Mouse (Mus musculus) fat pad, adult 2 months (tissue): ENCODE measurements around the gene 1190002N15Rik.

Experiments used
- DNase-seq: peaks from one replicate; pipeline ENCODE4 v3.0.0-alpha.2; 2011; ENCODE audit warnings: low read depth, low spot score; ENCODE audit errors: extremely low read depth

The 1190002N15Rik gene

DNA sequence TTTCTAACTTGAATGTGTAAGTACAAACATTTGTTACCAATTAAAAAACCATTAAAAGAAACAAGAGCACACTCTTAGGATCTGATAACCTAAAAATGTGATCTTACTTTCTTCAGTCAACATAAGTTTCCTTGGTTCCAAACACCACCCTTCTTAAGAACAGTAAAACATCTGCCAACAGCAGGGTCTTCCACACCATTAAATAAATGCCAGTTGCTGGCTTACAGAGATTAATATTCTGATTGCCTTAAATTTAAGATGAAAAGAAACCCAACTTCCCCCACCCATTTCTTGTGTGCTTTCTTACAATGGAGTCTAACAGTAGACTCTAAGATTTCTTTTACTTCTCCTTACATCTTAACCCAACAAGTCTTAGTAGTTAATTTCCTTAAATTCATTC lies 7.9 kb downstream of the 1190002N15Rik start:
- no peak for DNase-seq

DNA sequence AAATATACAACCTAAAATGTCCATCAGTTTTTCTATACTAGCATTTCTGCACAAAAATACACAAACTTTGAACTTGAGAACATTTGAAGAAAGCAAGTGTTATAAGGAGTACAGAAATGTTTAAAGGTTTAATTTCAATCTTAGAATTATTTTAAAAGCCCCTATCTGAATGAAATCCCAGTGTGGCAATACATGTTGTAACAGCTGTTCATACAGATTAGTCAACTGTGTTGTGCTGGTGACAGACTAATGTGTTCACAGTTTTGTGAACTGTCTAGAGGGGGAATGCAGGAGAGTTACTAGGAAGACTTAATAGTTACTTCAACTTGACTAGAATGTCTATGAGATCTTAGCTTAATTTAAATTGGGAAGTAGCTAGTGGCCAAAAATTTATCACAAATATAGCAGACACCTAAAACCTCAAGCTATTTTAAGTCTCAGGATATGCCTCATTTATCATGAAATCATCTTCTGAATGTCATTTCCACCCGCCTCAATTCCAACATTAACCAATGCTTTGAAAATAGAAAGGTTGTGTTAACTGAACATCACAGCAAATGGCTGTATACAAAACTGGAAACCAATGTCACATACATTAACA lies 8.6 kb downstream of the 1190002N15Rik start:
- DNase-seq = no peak

DNA sequence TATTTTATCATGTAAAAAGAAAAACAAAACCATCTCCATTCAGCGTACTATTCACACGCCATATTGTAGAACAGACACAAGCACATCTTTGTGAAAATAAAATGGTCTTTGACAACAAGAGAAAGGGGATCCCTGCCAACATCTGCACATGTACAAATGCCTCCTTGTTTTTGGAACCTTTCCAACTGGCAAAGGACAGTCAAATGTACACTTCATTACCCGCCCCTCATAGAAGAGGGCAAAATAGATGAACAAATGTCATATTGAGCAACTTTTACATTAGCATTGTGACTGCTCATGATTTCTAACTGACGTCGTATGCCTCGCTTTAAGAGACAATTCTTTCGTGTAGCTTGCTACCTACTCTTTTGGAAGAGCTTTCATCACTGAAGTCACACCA lies 11.4 kb downstream of the 1190002N15Rik start:
- no peak for DNase-seq

DNA sequence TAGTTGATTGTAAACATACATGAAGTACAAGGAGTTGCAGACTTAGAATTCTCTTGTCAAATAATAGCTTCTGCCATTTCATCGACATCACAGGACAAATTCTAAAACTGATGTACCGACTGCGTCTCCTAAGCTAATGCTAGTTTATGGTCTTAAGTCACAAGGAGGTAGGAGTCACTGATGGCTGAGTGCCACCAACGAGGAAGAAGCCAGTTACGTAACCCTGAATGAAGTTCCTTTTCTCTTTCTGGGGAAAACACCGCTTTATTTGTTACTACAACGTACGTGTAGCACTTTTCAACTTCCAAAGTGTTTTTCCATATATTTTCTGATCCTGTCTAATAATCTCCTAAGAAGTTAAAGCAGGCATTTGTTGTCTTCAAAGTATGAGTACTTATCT lies 25.6 kb downstream of the 1190002N15Rik start:
- no peak for DNase-seq

- no peak for DNase-seq
These were observed 26.7 kb downstream of the 1190002N15Rik start for GRCm38 (mm10) chr9:94511139-94511538.

DNA sequence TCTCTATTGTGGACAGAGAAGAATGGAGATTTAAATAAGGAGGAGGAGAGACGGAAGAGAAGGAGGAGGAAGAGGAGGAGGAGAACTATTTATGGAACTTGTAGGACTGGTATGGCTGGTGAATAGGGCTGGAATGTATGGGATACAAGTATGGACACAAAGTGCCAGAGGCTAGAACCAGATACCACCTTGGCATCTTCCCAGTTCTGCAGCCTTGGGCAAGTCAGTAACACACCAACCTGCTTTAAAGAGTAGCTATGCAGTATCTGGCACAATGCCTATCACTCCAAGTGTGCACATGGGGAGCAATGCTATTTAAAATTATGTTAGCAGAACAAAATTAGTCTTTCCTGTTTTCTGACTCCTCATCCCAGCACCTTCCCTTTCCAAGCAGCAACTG lies 30.9 kb downstream of the 1190002N15Rik start:
- no peak for DNase-seq

DNA sequence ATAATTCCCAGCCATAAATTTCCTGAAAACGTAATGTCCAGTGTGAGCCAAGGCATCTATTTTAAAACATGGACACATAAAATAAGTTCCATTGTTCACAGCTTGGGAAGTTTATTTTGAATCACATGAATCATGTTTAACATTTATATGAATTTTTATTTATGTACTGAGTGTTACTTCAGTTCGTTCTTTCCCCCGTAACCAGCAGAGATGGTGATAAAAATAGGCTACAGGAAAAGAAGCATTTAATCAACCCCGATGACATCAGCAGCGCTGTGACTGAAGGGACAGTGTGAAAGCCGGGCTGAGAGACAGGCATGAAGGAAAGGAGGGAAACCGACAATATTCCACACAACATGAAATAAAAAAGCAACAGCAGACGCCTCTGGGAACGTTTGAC lies 46.4 kb downstream of the 1190002N15Rik start:
- no peak for DNase-seq

DNA sequence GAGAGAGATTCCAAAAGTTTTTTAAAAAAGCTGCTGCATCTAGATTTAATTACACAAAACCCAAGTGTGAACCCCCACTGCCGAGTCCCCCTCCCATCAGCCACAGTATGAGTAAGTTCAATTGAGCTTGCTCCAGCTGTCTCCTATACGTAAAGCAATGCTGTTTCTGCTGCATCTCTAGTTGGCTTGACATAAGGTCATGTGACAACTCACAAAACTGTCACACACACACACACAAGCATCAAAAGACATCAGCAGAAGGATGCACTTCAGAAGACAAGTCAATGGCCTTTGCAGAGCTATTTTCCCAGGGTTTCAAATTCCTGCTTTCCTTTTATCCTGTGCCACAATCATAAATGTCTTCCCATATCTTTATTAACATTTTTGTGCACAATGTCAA lies 49.9 kb downstream of the 1190002N15Rik start:
- no peak for DNase-seq

DNA sequence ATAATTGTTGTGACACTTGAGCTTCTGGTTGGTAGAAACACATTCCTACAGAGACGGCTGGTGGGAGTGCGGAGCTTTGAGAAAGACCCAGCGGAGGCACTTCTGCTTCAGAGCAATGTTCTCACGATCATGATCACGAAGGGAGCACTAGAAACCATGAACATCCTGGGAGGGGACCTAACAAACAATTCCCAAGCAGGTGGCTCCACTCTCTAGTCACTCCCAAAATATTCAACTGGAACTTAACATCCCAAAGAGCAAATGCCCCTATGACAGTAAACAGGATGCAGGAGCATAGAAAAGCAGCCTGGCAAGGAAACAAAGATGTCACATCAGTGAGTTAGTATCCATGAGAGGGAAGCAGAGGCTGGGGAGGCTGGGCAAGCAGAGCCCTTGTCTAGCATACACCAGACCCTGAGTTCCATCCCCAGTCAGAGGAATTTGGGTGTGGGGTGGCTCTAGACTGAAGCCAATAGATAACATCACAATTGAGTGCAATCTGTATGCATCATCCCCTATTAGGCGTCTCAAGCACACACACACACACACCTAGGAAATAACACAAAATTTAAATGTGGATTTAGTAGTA lies 54.5 kb downstream of the 1190002N15Rik start:
- DNase-seq = no peak

- peak; percentile 97 for DNase-seq
These were observed 55.5 kb downstream of the 1190002N15Rik start for GRCm38 (mm10) chr9:94482215-94482975.

DNA sequence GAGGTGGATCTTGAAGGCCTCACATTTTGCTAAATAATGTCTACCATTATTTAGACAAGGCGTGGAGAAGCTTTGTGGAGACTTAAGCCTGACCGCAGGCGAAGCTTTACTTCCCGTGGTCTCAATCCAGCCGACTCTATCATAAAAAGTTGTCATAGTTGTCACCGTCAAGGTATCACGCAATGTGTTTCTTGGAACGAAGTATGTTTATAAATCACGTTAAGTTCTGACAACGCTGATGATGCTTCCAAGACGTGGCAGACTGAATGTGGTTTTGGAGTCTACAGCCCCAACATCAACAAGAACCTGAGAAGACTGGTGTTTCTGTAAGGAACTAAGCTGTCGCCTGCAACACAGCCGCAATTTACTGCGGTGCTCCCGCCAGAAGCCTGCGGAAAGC lies 56.8 kb downstream of the 1190002N15Rik start:
- peak; percentile 97 for DNase-seq

- DNase-seq = peak; percentile 89
These were observed 58.5 kb downstream of the 1190002N15Rik start for GRCm38 (mm10) chr9:94479382-94479781.

DNA sequence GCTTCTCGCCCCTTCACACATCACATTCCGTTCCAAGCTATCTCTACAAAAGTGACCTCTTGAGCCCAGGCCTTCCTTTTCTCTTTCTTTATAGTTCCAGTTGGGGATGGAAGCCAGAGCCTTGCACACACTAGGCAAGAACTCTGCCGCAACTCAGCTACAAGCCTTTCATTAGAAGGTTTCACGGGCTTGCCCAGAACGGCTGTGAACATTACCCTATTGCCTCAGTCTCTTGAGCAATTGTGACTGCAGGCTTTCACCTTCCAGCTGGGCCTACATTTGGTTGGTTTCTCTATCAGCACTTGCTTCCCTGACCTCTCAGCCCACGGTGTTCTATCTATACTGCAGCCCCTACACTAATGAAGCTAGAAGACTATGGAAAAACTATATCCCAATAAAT lies 58.9 kb downstream of the 1190002N15Rik start:
- DNase-seq = peak; percentile 87

DNA sequence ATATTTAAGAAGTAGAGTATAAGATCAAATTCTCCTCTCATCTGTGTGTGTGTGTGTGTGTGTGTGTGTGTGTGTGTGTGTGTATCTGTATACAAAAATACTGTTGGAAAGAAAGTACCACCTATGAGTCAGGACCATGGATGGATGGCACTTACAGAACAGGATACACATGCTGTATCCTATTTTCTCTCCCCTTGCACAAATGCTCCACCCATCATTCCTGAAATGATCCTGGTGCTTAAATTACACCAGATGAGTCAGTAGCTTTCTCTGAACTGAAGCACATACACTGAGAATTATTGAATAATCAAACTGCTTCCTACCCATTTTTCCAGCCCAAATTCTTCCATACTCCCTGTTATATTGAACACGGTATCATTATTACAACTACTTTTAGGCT lies 61.9 kb downstream of the 1190002N15Rik start:
- no peak for DNase-seq

- no peak for DNase-seq
These were observed 64.0 kb downstream of the 1190002N15Rik start for GRCm38 (mm10) chr9:94473898-94474297.

DNA sequence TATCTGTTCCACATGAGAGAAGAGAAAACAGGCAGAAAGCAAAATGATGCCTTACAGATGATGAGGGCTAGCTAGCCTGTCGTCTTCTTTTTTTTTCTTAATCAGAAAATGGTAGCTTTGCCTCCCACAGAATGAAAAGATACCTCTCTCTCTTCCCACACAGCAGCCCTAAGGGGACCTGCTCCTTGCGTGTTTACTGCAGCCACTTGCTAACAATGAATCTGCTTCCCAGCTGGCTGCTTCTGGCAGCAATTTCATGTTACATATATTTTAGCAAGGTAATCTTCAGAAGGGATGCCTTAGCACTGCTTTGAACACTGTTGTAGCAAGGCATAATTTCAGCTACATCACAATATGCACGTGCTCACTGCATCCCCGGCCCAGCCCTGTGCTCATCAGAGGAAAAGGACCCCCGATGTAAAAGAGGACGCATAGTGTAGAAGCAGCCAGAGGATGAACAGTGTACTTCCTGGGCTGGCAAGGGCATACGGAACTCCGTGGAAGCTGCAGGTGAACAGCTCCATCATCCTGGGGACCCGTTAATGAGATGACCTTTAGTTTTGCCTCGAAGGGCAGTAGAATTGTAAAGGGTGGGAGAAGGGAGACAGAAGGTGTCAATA lies 64.8 kb downstream of the 1190002N15Rik start:
- no peak for DNase-seq

- DNase-seq = no peak
These were observed 66.4 kb downstream of the 1190002N15Rik start for GRCm38 (mm10) chr9:94471485-94471884.
